Mouse (Mus musculus): ENCODE measurements at regions not wholly inside any gene's neighbourhood (a gene's known extent, or its start where the extent isn't known, plus 50 kb on each side); places are given as distances from the start of the nearest gene placed in this dataset.

- no peaks in the 10 kb centered on the region for H3K27me3 ChIP-seq (ENCODE audit: control insufficient read depth, insufficient read depth, low read length)
- H3K4me2 ChIP-seq (replicated peaks; ENCODE audit: low read depth, low read length): no peak overlapping the region
- H3K4me3 ChIP-seq (ENCODE audit: low read length): no peak overlapping the region
- no peaks in the 10 kb centered on the region for H3K4me1 ChIP-seq (ENCODE audit: control insufficient read depth, insufficient read depth, low read length)
- no peaks in the 10 kb centered on the region for H3K9me3 ChIP-seq (ENCODE audit: control insufficient read depth, low read length)
- no peak for ATAC-seq (ENCODE audit: low FRiP score, low TSS enrichment)
- 79% methylated on average over 4 of the region's 4 CpGs for WGBS
- H3K36me3 ChIP-seq (ENCODE audit: control insufficient read depth, insufficient read depth, low read length): no peaks in the 10 kb centered on the region
- H3K27ac ChIP-seq (ENCODE audit: low read depth, low read length): no peak overlapping the region
- no peak overlapping the region for H3K9ac ChIP-seq (ENCODE audit: low read depth, low read length)
Observed at GRCm38 (mm10) chr4:68574610-68575167, 379.5 kb downstream of the Brinp1 start.

GRCm38 (mm10) chr4:68573333-68573732 is 380.9 kb downstream of the Brinp1 start:
- Histone ChIP-seq H3K27ac (ENCODE audit: low read depth, low read length) (no peak overlapping the region), H3K9me3 (ENCODE audit: control insufficient read depth, low read length) (no peaks in the 10 kb centered on the region)
- no peak for ATAC-seq (ENCODE audit: low FRiP score, low TSS enrichment)

GRCm38 (mm10) chr4:68572521-68572920 is 381.7 kb downstream of the Brinp1 start:
- no peaks in the 10 kb centered on the region for H3K9me3 ChIP-seq (ENCODE audit: control insufficient read depth, low read length)
- no peaks in the 10 kb centered on the region for H3K36me3 ChIP-seq (ENCODE audit: control insufficient read depth, insufficient read depth, low read length)
- no peak overlapping the region for H3K27ac ChIP-seq (ENCODE audit: low read depth, low read length)
- H3K4me1 ChIP-seq (ENCODE audit: control insufficient read depth, insufficient read depth, low read length): no peaks in the 10 kb centered on the region
- no peak for ATAC-seq (ENCODE audit: low FRiP score, low TSS enrichment)
- H3K4me2 ChIP-seq (replicated peaks; ENCODE audit: low read depth, low read length): no peak overlapping the region
- H3K27me3 ChIP-seq (ENCODE audit: control insufficient read depth, insufficient read depth, low read length): no peaks in the 10 kb centered on the region
- H3K9ac ChIP-seq (ENCODE audit: low read depth, low read length): no peak overlapping the region
- no peak overlapping the region for H3K4me3 ChIP-seq (ENCODE audit: low read length)

More at GRCm38 (mm10) chr4:68573333-68573732, 380.9 kb downstream of the Brinp1 start:
- H3K4me1 ChIP-seq (ENCODE audit: control insufficient read depth, insufficient read depth, low read length): no peaks in the 10 kb centered on the region
- H3K36me3 ChIP-seq (ENCODE audit: control insufficient read depth, insufficient read depth, low read length): no peaks in the 10 kb centered on the region
- H3K9ac ChIP-seq (ENCODE audit: low read depth, low read length): no peak overlapping the region
- no peaks in the 10 kb centered on the region for H3K27me3 ChIP-seq (ENCODE audit: control insufficient read depth, insufficient read depth, low read length)
- H3K4me2 ChIP-seq (replicated peaks; ENCODE audit: low read depth, low read length): no peak overlapping the region
- 72% methylated on average over 3 of the region's 3 CpGs for WGBS
- no peak overlapping the region for H3K4me3 ChIP-seq (ENCODE audit: low read length)

GRCm38 (mm10) chr4:68536254-68536653 is 417.9 kb downstream of the Brinp1 start:
- ATAC-seq (ENCODE audit: low FRiP score, low TSS enrichment): no peak
- H3K9ac ChIP-seq (ENCODE audit: low read depth, low read length): no peak overlapping the region
- H3K27me3 ChIP-seq (ENCODE audit: control insufficient read depth, insufficient read depth, low read length): no peaks in the 10 kb centered on the region
- H3K9me3 ChIP-seq (ENCODE audit: control insufficient read depth, low read length): no peaks in the 10 kb centered on the region
- no peaks in the 10 kb centered on the region for H3K36me3 ChIP-seq (ENCODE audit: control insufficient read depth, insufficient read depth, low read length)
- no peak overlapping the region for H3K27ac ChIP-seq (ENCODE audit: low read depth, low read length)
- H3K4me1 ChIP-seq (ENCODE audit: control insufficient read depth, insufficient read depth, low read length): no peaks in the 10 kb centered on the region
- no peak overlapping the region for H3K4me2 ChIP-seq (replicated peaks; ENCODE audit: low read depth, low read length)
- H3K4me3 ChIP-seq (ENCODE audit: low read length): no peak overlapping the region
- 71% methylated on average over 3 of the region's 3 CpGs for WGBS

GRCm38 (mm10) chr4:68535815-68536214 is 418.4 kb downstream of the Brinp1 start:
- 54% methylated on average over 1 of the region's 1 CpGs for WGBS
- Histone ChIP-seq H3K9ac (ENCODE audit: low read depth, low read length) (no peak overlapping the region), H3K36me3 (ENCODE audit: control insufficient read depth, insufficient read depth, low read length) (no peaks in the 10 kb centered on the region), H3K4me1 (ENCODE audit: control insufficient read depth, insufficient read depth, low read length) (no peaks in the 10 kb centered on the region), H3K4me2 (replicated peaks; ENCODE audit: low read depth, low read length) (no peak overlapping the region), H3K4me3 (ENCODE audit: low read length) (no peak overlapping the region), H3K27me3 (ENCODE audit: control insufficient read depth, insufficient read depth, low read length) (no peaks in the 10 kb centered on the region), H3K9me3 (ENCODE audit: control insufficient read depth, low read length) (no peaks in the 10 kb centered on the region), H3K27ac (ENCODE audit: low read depth, low read length) (no peak overlapping the region)
- ATAC-seq (ENCODE audit: low FRiP score, low TSS enrichment): no peak

- Histone ChIP-seq H3K27me3 (ENCODE audit: control insufficient read depth, insufficient read depth, low read length) (no peaks in the 10 kb centered on the region), H3K36me3 (ENCODE audit: control insufficient read depth, insufficient read depth, low read length) (no peaks in the 10 kb centered on the region), H3K4me3 (ENCODE audit: low read length) (no peak overlapping the region), H3K9me3 (ENCODE audit: control insufficient read depth, low read length) (no peaks in the 10 kb centered on the region), H3K4me1 (ENCODE audit: control insufficient read depth, insufficient read depth, low read length) (no peaks in the 10 kb centered on the region), H3K4me2 (replicated peaks; ENCODE audit: low read depth, low read length) (no peak overlapping the region), H3K9ac (ENCODE audit: low read depth, low read length) (no peak overlapping the region), H3K27ac (ENCODE audit: low read depth, low read length) (no peak overlapping the region)
- 57% methylated on average over 3 of the region's 3 CpGs for whole genome bisulfite sequencing
- ATAC-seq (ENCODE audit: low FRiP score, low TSS enrichment): no peak
Observed at GRCm38 (mm10) chr4:68532056-68532455, 422.1 kb downstream of the Brinp1 start.

GRCm38 (mm10) chr4:68487993-68488392 is 466.2 kb downstream of the Brinp1 start:
- no peak overlapping the region for H3K9ac ChIP-seq (ENCODE audit: low read depth, low read length)
- H3K4me3 ChIP-seq (ENCODE audit: low read length): no peak overlapping the region
- no peak for ATAC-seq (ENCODE audit: low FRiP score, low TSS enrichment)
- no peaks in the 10 kb centered on the region for H3K9me3 ChIP-seq (ENCODE audit: control insufficient read depth, low read length)
- no peaks in the 10 kb centered on the region for H3K27me3 ChIP-seq (ENCODE audit: control insufficient read depth, insufficient read depth, low read length)
- H3K4me2 ChIP-seq (replicated peaks; ENCODE audit: low read depth, low read length): no peak overlapping the region
- no peak overlapping the region for H3K27ac ChIP-seq (ENCODE audit: low read depth, low read length)
- no peaks in the 10 kb centered on the region for H3K4me1 ChIP-seq (ENCODE audit: control insufficient read depth, insufficient read depth, low read length)
- WGBS: 86% methylated on average over 4 of the region's 4 CpGs
- no peaks in the 10 kb centered on the region for H3K36me3 ChIP-seq (ENCODE audit: control insufficient read depth, insufficient read depth, low read length)

- no peak for ATAC-seq (ENCODE audit: low FRiP score, low TSS enrichment)
- WGBS: 86% methylated on average over 1 of the region's 1 CpGs
- Histone ChIP-seq H3K4me3 (ENCODE audit: low read length) (no peak overlapping the region), H3K9me3 (ENCODE audit: control insufficient read depth, low read length) (no peaks in the 10 kb centered on the region), H3K4me1 (ENCODE audit: control insufficient read depth, insufficient read depth, low read length) (no peaks in the 10 kb centered on the region), H3K9ac (ENCODE audit: low read depth, low read length) (no peak overlapping the region), H3K4me2 (replicated peaks; ENCODE audit: low read depth, low read length) (no peak overlapping the region), H3K27me3 (ENCODE audit: control insufficient read depth, insufficient read depth, low read length) (no peaks in the 10 kb centered on the region), H3K27ac (ENCODE audit: low read depth, low read length) (no peak overlapping the region), H3K36me3 (ENCODE audit: control insufficient read depth, insufficient read depth, low read length) (no peaks in the 10 kb centered on the region)
Observed at GRCm38 (mm10) chr4:68486876-68487275, 467.3 kb downstream of the Brinp1 start.

- ATAC-seq (ENCODE audit: low FRiP score, low TSS enrichment): no peak
- Histone ChIP-seq H3K4me3 (ENCODE audit: low read length) (no peak overlapping the region), H3K36me3 (ENCODE audit: control insufficient read depth, insufficient read depth, low read length) (no peaks in the 10 kb centered on the region), H3K4me1 (ENCODE audit: control insufficient read depth, insufficient read depth, low read length) (no peaks in the 10 kb centered on the region), H3K27me3 (ENCODE audit: control insufficient read depth, insufficient read depth, low read length) (no peaks in the 10 kb centered on the region), H3K9ac (ENCODE audit: low read depth, low read length) (no peak overlapping the region), H3K9me3 (ENCODE audit: control insufficient read depth, low read length) (no peaks in the 10 kb centered on the region), H3K27ac (ENCODE audit: low read depth, low read length) (no peak overlapping the region), H3K4me2 (replicated peaks; ENCODE audit: low read depth, low read length) (no peak overlapping the region)
Observed at GRCm38 (mm10) chr4:68461783-68462182, 492.4 kb downstream of the Brinp1 start.
